Mouse (Mus musculus) ES-Bruce4 (cell line): ENCODE data around the gene Uox.

Experiments
- CTCF ChIP-seq: IDR thresholded peaks from one replicate; pipeline ENCODE4 v1.8.1; 2011; ENCODE audit warnings: low read depth, low read length
- EP300 ChIP-seq: IDR thresholded peaks from 2 replicates; pipeline ENCODE4 v1.6.1; 2011; ENCODE audit warnings: low read depth, low read length; ENCODE audit not compliant: insufficient read depth
- POLR2A ChIP-seq: IDR thresholded peaks from one replicate; pipeline ENCODE4 v1.8.1; 2011; ENCODE audit warnings: low read length; ENCODE audit not compliant: insufficient read depth

- no peak for TF ChIP-seq POLR2A
- TF ChIP-seq CTCF, result no peak
- no peak for TF ChIP-seq EP300
These were observed 26.6 kb upstream of the Uox start for GRCm38 (mm10) chr3:146543632-146544031.
